9 mouse cellular contexts compared by ENCODE assay signal in genomic region chr13:15741771-15742170, GRCm38 (mm10).
DNase-seq lines count a peak whose midpoint lies in the region; ATAC-seq and TF ChIP-seq lines count a peak whose summit lies in the region.
"Had no signal": no experiment of that assay in that cellular context is flagged by ENCODE, and none has a peak within 500 bp of the region (broad histone marks: within the 10 kb centered on the region; RNA-seq: fewer than 3 reads in every experiment).

No protein-coding gene starts in this region.

- H3K4me2 ChIP-seq in kidney, embryonic 14.5 days (replicated peaks; ENCODE audit: low read depth, low read length): no peak overlapping the region
- H3K4me2 ChIP-seq in limb, embryonic 14.5 days (replicated peaks; ENCODE audit: low read depth, low read length, severe bottlenecking): no peak overlapping the region

- H3K4me1 ChIP-seq in kidney, embryonic 14.5 days (ENCODE audit: control insufficient read depth, insufficient read depth, low read length): no peaks in the 10 kb centered on the region
- peaks cover 18% of the 10 kb centered on the region for H3K4me1 ChIP-seq in limb, embryonic 14.5 days (ENCODE audit: control insufficient read depth, insufficient read depth, low read length)
- H3K4me1 ChIP-seq: megakaryocyte, embryonic 14.5 days had no signal

- no peaks in the 10 kb centered on the region for H3K36me3 ChIP-seq in kidney, embryonic 14.5 days (ENCODE audit: control insufficient read depth, insufficient read depth, low read length)
- no peaks in the 10 kb centered on the region for H3K36me3 ChIP-seq in limb, embryonic 14.5 days (ENCODE audit: control insufficient read depth, insufficient read depth, low read length)

- no peak overlapping the region for H3K9ac ChIP-seq in kidney, embryonic 14.5 days (ENCODE audit: low read depth, low read length)
- no peak overlapping the region for H3K9ac ChIP-seq in limb, embryonic 14.5 days (ENCODE audit: low read depth, low read length, severe bottlenecking)

- WGBS in kidney, embryonic 14.5 days: 11% methylated on average over 1 of the region's 1 CpGs
- WGBS in limb, embryonic 14.5 days: 10% methylated on average over 1 of the region's 1 CpGs

- ATAC-seq in kidney, embryonic 14.5 days (ENCODE audit: low FRiP score, low TSS enrichment): peak; percentile 39; the same call in 1 of the 2 replicates
- ATAC-seq in limb, embryonic 14.5 days (ENCODE audit: low FRiP score, low read depth): peak; percentile 94
- no peak for ATAC-seq in megakaryocyte-erythroid progenitor cell, adult 5-6 weeks (replicated peaks; ENCODE audit: low FRiP score, low TSS enrichment, poor library complexity, severe bottlenecking)

- TF ChIP-seq POLR2A in limb, embryonic 14.5 days (IDR thresholded peaks at IDR 0.05; ENCODE audit: borderline replicate concordance, extremely low read depth, insufficient read depth, insufficient read length): no peak

- peak; percentile 14 to 37 for DNase-seq in adrenal gland, adult 18-20 months (ENCODE audit: low spot score in 2 of 2)
- DNase-seq in cerebellum, adult 9-10 months: peak; percentile 16
- peak; percentile 79 to 88 for DNase-seq in gastrocnemius, postnatal 4 days (ENCODE audit: low spot score in 2 of 2)
- DNase-seq in limb, embryonic 14.5 days (ENCODE audit: low spot score): peak; percentile 97
- DNase-seq in right cerebral cortex, postnatal 10 days (ENCODE audit: low spot score in 2 of 2): peak; percentile 89 to 91
- DNase-seq in retina, postnatal 1 day: no peak

- no peak overlapping the region for H3K27ac ChIP-seq in kidney, embryonic 14.5 days (ENCODE audit: low read depth, low read length)
- H3K27ac ChIP-seq in limb, embryonic 14.5 days (replicated peaks; ENCODE audit: low read depth, low read length): peak overlapping the region; percentile 39; the same call in 1 of the 2 replicates

- no peaks in the 10 kb centered on the region for H3K27me3 ChIP-seq in kidney, embryonic 14.5 days (ENCODE audit: control insufficient read depth, insufficient read depth, low read length)
- no peaks in the 10 kb centered on the region for H3K27me3 ChIP-seq in limb, embryonic 14.5 days (ENCODE audit: control insufficient read depth, insufficient read depth, low read length)
- H3K27me3 ChIP-seq: megakaryocyte, embryonic 14.5 days had no signal

- no peaks in the 10 kb centered on the region for H3K9me3 ChIP-seq in kidney, embryonic 14.5 days (ENCODE audit: control insufficient read depth, low read length)
- peaks cover 6% of the 10 kb centered on the region for H3K9me3 ChIP-seq in limb, embryonic 14.5 days (ENCODE audit: control insufficient read depth, low read length)
- H3K9me3 ChIP-seq: megakaryocyte, embryonic 14.5 days had no signal

- H3K4me3 ChIP-seq in kidney, embryonic 14.5 days (ENCODE audit: low read length): no peak overlapping the region
- H3K4me3 ChIP-seq in limb, embryonic 14.5 days (replicated peaks; ENCODE audit: low read length): no peak overlapping the region
- H3K4me3 ChIP-seq: megakaryocyte, embryonic 14.5 days had no signal
